In genomic region chr3:34728282-34728681, GRCm38 (mm10) we compare ENCODE assay signal across 28 mouse cellular contexts.
"Had no signal": no experiment of that assay in that cellular context is flagged by ENCODE, and none has a peak within 500 bp of the region (broad histone marks: within the 10 kb centered on the region; RNA-seq: fewer than 3 reads in every experiment).

No protein-coding gene starts in this region.

- H3K9me3 ChIP-seq: limb, embryonic 10.5 days; limb, embryonic 12.5 days; limb, embryonic 13.5 days; limb, embryonic 15.5 days; liver, embryonic 12.5 days; liver, embryonic 13.5 days; liver, embryonic 15.5 days; lung, embryonic 15.5 days; midbrain, embryonic 10.5 days; midbrain, embryonic 12.5 days; midbrain, embryonic 13.5 days; midbrain, embryonic 15.5 days had no signal

- H3K36me3 ChIP-seq: limb, embryonic 10.5 days; limb, embryonic 12.5 days; limb, embryonic 13.5 days; limb, embryonic 15.5 days; liver, embryonic 12.5 days; liver, embryonic 13.5 days; liver, embryonic 15.5 days; lung, embryonic 15.5 days; midbrain, embryonic 10.5 days; midbrain, embryonic 12.5 days; midbrain, embryonic 13.5 days; midbrain, embryonic 15.5 days had no signal

- H3K4me1 ChIP-seq: limb, embryonic 10.5 days; limb, embryonic 12.5 days; limb, embryonic 13.5 days; limb, embryonic 15.5 days; liver, embryonic 12.5 days; liver, embryonic 13.5 days; liver, embryonic 15.5 days; lung, embryonic 15.5 days; megakaryocyte, embryonic 14.5 days; midbrain, embryonic 15.5 days had no signal

- H3K27me3 ChIP-seq: limb, embryonic 12.5 days; limb, embryonic 13.5 days; limb, embryonic 15.5 days; liver, embryonic 12.5 days; liver, embryonic 13.5 days; liver, embryonic 15.5 days; lung, embryonic 15.5 days; megakaryocyte, embryonic 14.5 days; midbrain, embryonic 12.5 days; midbrain, embryonic 13.5 days; midbrain, embryonic 15.5 days had no signal

- H3K27ac ChIP-seq: left cerebral cortex, adult 2 months; limb, embryonic 10.5 days; limb, embryonic 12.5 days; limb, embryonic 13.5 days; limb, embryonic 15.5 days; liver, embryonic 12.5 days; liver, embryonic 13.5 days; liver, embryonic 14.5 days; liver, embryonic 15.5 days; lung, embryonic 15.5 days; macrophage; midbrain, embryonic 10.5 days; midbrain, embryonic 12.5 days; midbrain, embryonic 13.5 days; midbrain, embryonic 15.5 days had no signal

- H3K4me3 ChIP-seq: left cerebral cortex, adult 2 months; limb, embryonic 10.5 days; limb, embryonic 12.5 days; limb, embryonic 13.5 days; limb, embryonic 15.5 days; liver, embryonic 12.5 days; liver, embryonic 13.5 days; liver, embryonic 15.5 days; lung, embryonic 15.5 days; megakaryocyte, embryonic 14.5 days; midbrain, embryonic 10.5 days; midbrain, embryonic 12.5 days; midbrain, embryonic 13.5 days; midbrain, embryonic 15.5 days; myocyte had no signal

- H3K9ac ChIP-seq: limb, embryonic 12.5 days; limb, embryonic 13.5 days; limb, embryonic 15.5 days; liver, embryonic 12.5 days; liver, embryonic 13.5 days; liver, embryonic 14.5 days; liver, embryonic 15.5 days; liver, postnatal 0 days; lung, embryonic 14.5 days; lung, embryonic 15.5 days; midbrain, embryonic 12.5 days; midbrain, embryonic 13.5 days; midbrain, embryonic 15.5 days had no signal

- DNase-seq: left cerebral cortex, postnatal 4 days; liver; liver, embryonic 13.5 days; liver, postnatal 0 days; lung, adult 18-20 months; lung, adult 2 months; lung, embryonic 14.5 days; lung, postnatal 10 days; lung, postnatal 14 days; lung, postnatal 36 days; lung, postnatal 4 days; midbrain, embryonic 14.5 days had no signal
